Mouse (Mus musculus) stomach, postnatal 0 days (tissue): Measurements from ENCODE around the gene Cnn2.

Experiments used
- CTCF ChIP-seq: IDR thresholded peaks from 2 replicates; pipeline ENCODE4 v1.5.1; 2016; ENCODE audit warnings: antibody characterized with exemption, low read depth, mild to moderate bottlenecking, moderate library complexity
- EP300 ChIP-seq: optimal IDR thresholded peaks from 2 replicates; pipeline ENCODE3; 2016; ENCODE audit warnings: antibody characterized with exemption

DNA sequence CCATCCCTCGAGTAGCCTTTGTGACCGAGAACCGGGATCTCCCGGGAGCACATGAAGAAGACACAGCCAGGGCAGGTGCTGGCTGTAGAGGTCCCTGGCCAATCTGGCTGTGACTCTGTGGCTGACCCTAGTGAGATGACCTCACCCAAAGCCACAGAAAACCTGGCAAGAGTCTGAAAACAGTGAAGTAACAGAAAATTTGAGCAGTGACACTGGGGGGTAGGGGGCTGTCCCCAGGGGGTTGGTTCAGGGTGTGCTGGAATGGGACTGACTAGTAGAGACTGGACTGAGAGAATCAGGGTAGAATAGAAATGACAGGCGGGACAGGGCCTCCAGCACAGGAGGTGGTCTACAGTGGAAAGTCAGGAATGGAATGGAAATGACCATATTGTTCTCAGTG lies 5.2 kb upstream of the Cnn2 start:
- TF ChIP-seq CTCF = no peak
- TF ChIP-seq EP300 = no peak
